Mouse (Mus musculus) forebrain, embryonic 11.5 days (tissue): ENCODE results near the gene Csnk1d. TPM values are rescaled to one million over a fixed set of nuclear protein-coding genes. Genes with fewer than 3 reads are reported as not detected.

Source experiments
- ATAC-seq: fragments of 200-750 bp; cut with Nextera tagmentation; replicated peaks from 2 replicates; pipeline ENCODE4 v1.8.0; 2017; ENCODE audit warnings: moderate TSS enrichment; ENCODE audit not compliant: low FRiP score
- DNase-seq: peaks from one replicate; pipeline ENCODE4 v3.0.0-alpha.2; 2017; ENCODE audit warnings: low spot score
- H3K27ac ChIP-seq: fragments of 300-500 bp; sonication (generic); 2 replicates; pipeline ENCODE4 v1.5.1; 2014; ENCODE audit warnings: low read depth, low read length
- H3K27me3 ChIP-seq: fragments of 300-500 bp; sonication (generic); 2 replicates; pipeline ENCODE4 v1.6.1; 2014; ENCODE audit warnings: mild to moderate bottlenecking, low read length, mixed read lengths; ENCODE audit not compliant: control insufficient read depth, insufficient read depth
- H3K36me3 ChIP-seq: fragments of 300-500 bp; sonication (generic); 2 replicates; pipeline ENCODE4 v1.6.1; 2014; ENCODE audit warnings: mild to moderate bottlenecking, low read length, moderate library complexity, mixed read lengths; ENCODE audit not compliant: control insufficient read depth, insufficient read depth
- H3K4me1 ChIP-seq: fragments of 300-500 bp; sonication (generic); replicated peaks from 2 replicates; pipeline ENCODE4 v1.6.1; 2014; ENCODE audit warnings: low read length, mixed read lengths; ENCODE audit not compliant: control insufficient read depth, insufficient read depth
- H3K4me2 ChIP-seq: fragments of 300-500 bp; sonication (generic); 2 replicates; pipeline ENCODE4 v1.6.1; 2014; ENCODE audit warnings: low read depth, mild to moderate bottlenecking, low read length, moderate library complexity, mixed read lengths; ENCODE audit not compliant: severe bottlenecking
- H3K4me3 ChIP-seq: fragments of 300-500 bp; sonication (generic); 2 replicates; pipeline ENCODE4 v1.5.1; 2014; ENCODE audit warnings: low read depth, low read length
- H3K9ac ChIP-seq: fragments of 300-500 bp; sonication (generic); 2 replicates; pipeline ENCODE4 v1.6.1; 2014; ENCODE audit warnings: low read length
- H3K9me3 ChIP-seq: fragments of 300-500 bp; sonication (generic); 2 replicates; pipeline ENCODE4 v1.6.1; 2016; ENCODE audit warnings: low read length, mixed read lengths; ENCODE audit not compliant: control insufficient read depth
- WGBS: fragments of 180-500 bp; shearing (Covaris S2); extraction: QIAGEN DNeasy Blood & Tissue Kit; methylation state at CpG from one replicate; pipeline ENCODE4 v1.1.7; 2014; 5-methylcytosine and 5-hydroxymethylcytosine counted together
- polyA plus RNA-seq: library from polyadenylated mRNA; unstranded; fragments of >200 nt; fragmentation: Nextera tagmentation; extraction: Ambion mirVana; gene quantifications from 2 replicates; pipeline ENCODE4 v1.2.1, GENCODE M21; 2014

Gene Csnk1d
- polyA plus RNA-seq, 1 experiment from 2014 or later, result 103 TPM

DNA sequence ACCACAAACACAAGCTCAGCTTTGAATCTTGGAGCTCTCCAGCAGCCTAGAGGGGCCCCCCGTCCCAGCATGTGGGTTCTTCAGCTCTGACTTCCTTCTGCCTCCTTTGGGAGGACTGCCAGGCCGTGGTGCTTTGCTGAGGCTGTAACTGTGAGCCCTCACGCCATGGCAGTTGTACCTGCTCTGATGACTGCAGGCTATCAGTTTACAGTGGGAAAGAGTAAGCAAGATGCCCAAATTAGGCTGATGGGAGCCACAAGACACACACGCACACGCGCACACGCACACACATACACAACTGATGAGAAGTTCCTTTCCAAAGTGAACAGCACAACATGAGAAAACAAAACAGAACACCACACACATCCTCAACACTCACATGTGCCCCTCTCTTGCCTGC, 28.2 kb downstream of the Csnk1d start:
- Histone ChIP-seq H3K27ac (no peak overlapping the region), H3K4me3 (no peak overlapping the region), H3K4me1 (no peaks in the 10 kb centered on the region), H3K36me3 (peaks cover 21% of the 10 kb centered on the region), H3K9ac (no peak overlapping the region), H3K4me2 (no peak overlapping the region), H3K27me3 (no peaks in the 10 kb centered on the region), H3K9me3 (no peaks in the 10 kb centered on the region)
- ATAC-seq (no peak), DNase-seq (no peak)
- 95% methylated on average over 7 of the region's 7 CpGs for WGBS

DNA sequence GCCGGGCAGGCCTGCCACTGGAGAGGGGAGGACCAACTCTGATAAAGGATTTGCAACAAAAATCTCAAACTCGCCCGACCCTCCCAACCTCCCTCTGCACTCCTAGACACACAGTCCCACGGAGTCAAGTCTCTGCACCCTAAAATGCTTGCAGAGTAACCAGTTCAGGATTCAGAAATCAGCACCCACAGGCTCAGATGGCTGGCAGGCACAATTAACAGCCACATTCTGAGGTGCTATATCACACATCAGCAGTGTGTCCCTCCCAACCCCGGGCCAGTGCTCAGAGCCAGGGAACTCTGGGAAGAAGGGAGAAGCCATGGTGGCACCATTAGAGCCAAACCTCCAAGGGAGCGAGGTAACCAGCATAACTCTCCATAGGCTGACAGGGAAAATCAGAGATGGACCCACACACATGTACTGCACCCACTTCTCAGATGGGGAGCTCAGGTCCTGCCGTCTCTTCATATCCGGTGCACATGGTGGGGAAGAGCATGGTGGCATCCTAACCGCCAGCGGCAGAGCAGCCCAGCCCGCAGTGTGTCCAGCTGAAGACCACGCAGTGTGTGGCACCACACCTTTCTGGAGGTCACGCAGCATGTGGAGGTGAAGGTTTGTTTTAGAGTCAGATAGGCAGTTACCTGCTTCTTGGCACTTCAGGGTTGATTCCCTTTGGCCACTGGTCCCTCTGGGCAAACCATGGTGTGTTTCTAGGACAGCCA, 28.9 kb downstream of the Csnk1d start:
- DNase-seq, result no peak
- Histone ChIP-seq H3K9me3 (no peaks in the 10 kb centered on the region), H3K27ac (no peak overlapping the region), H3K9ac (no peak overlapping the region), H3K27me3 (no peaks in the 10 kb centered on the region), H3K4me2 (no peak overlapping the region), H3K4me3 (no peak overlapping the region), H3K4me1 (no peaks in the 10 kb centered on the region), H3K36me3 (peaks cover 14% of the 10 kb centered on the region)
- no peak for ATAC-seq
- WGBS, result 95% methylated on average over 13 of the region's 13 CpGs

DNA sequence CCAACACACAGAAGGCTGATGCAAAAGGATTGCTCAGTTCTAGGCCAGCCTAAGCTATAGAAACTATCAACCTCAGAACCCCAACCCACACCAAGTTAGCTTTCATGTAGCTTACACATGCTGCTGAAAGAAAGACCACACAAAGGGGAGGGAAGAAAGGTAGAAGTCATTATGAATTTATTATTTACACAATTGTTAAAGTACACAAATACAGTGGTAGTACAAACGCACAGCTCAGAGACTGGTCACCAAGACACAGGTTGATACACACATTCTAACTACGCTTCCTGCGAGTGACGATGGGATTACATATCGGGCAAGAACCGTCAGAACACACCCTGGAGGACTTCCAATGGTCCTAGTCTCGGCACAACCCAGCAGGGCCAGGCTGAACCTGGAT, 29.5 kb downstream of the Csnk1d start:
- Histone ChIP-seq H3K4me1 (no peaks in the 10 kb centered on the region), H3K9ac (no peak overlapping the region), H3K27ac (no peak overlapping the region), H3K27me3 (no peaks in the 10 kb centered on the region), H3K4me3 (no peak overlapping the region), H3K9me3 (no peaks in the 10 kb centered on the region), H3K4me2 (no peak overlapping the region), H3K36me3 (peaks cover 14% of the 10 kb centered on the region)
- no peak for DNase-seq
- no peak for ATAC-seq
- WGBS, result 88% methylated on average over 7 of the region's 7 CpGs

DNA sequence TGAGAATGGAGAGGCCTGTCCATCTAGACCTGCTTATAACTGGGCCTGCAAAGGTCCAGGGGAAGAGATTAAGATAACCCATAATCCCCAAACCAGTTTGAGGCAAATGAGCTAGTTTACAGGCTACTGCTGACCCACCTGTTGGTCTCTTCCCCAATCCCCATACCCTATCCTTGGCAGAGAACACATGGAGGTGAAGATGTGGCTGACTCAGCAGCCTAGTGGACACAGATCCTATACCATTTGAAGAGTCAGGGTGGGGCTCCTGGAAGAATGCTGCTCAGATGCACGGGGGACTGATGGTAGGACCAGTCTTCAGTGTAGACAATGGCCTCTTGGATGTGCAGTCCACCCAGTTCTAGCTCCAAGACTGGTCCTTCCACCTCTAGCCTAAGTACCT, 30.9 kb downstream of the Csnk1d start:
- no peak overlapping the region for H3K27ac ChIP-seq
- no peak overlapping the region for H3K9ac ChIP-seq
- H3K36me3 ChIP-seq, result peaks cover 15% of the 10 kb centered on the region
- no peaks in the 10 kb centered on the region for H3K27me3 ChIP-seq
- no peak for ATAC-seq
- 44% methylated on average over 1 of the region's 1 CpGs for WGBS
- H3K4me3 ChIP-seq, result no peak overlapping the region
- H3K9me3 ChIP-seq, result no peaks in the 10 kb centered on the region
- no peak for DNase-seq
- no peaks in the 10 kb centered on the region for H3K4me1 ChIP-seq
- H3K4me2 ChIP-seq, result no peak overlapping the region

DNA sequence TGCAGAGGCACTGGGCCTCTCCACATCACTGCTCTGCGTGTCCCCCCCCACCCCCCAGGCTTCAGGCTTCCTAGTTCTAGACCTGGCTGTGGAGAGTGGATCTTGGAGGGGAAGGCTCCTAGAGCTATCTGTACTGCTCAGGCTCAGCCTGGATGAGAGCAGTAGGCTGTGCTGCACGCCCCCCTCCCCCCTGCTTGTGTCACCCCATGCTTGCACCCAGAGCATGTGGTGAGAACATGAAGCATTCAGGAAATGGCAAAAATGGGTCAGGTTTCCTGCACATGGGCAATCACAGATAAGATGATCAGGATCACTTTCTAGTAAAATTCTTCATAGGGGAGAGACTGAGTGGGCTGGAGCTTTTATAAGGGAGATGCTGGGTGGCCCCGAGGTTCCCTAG, 31.6 kb downstream of the Csnk1d start:
- Histone ChIP-seq H3K27me3 (no peaks in the 10 kb centered on the region), H3K4me2 (no peak overlapping the region), H3K4me3 (no peak overlapping the region), H3K9ac (no peak overlapping the region), H3K27ac (no peak overlapping the region), H3K36me3 (peaks cover 14% of the 10 kb centered on the region), H3K9me3 (no peaks in the 10 kb centered on the region), H3K4me1 (no peaks in the 10 kb centered on the region)
- ATAC-seq (no peak), DNase-seq (no peak)
- WGBS, result 88% methylated on average over 3 of the region's 3 CpGs

DNA sequence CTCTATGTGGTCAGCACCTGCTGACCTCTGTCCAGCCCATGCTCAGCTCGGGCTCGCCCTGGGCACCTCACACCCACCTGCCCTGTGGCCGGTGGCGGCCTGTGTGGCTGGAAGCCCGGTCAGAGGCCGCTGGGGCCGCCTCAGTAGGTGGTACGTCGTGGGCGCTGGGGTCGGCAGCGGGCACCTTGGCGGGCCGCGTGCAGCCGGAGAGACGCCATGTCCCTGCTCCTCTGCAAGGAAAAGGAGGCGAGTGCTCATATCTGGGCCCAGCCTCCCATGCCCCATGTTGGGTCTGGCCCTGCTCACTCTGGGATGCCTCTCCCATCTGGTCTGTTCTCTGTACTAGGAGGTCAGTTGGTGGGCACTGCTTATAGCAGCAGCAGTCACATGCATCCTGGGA, 32.1 kb downstream of the Csnk1d start:
- Histone ChIP-seq H3K9me3 (no peaks in the 10 kb centered on the region), H3K27ac (no peak overlapping the region), H3K4me2 (no peak overlapping the region), H3K9ac (no peak overlapping the region), H3K36me3 (peaks cover 14% of the 10 kb centered on the region), H3K4me3 (no peak overlapping the region), H3K27me3 (no peaks in the 10 kb centered on the region), H3K4me1 (no peaks in the 10 kb centered on the region)
- 90% methylated on average over 17 of the region's 18 CpGs for WGBS
- ATAC-seq (no peak), DNase-seq (no peak)

DNA sequence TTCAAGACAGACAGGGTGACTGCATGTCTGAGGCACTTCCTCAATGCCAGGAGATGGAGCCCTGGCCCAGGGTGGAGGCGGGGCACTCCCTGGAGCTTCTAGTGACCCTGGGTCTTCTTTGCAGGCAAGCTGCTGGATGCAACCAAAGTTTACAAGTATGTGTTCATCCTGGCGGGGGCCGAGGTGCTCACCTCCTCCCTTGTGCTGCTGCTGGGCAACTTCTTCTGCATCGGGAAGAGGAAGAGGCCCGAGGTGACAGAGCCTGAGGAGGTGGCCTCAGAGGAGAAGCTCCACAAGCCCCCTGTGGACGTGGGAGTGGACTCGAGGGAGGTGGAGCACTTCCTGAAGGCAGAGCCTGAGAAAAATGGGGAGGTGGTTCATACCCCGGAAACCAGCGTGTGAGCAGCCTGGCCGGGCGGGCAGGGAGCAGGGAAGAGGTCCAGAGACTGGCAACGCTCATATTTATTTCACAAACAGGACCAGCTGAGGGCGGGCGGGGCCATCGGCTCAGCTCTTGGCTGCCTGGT, 33.3 kb downstream of the Csnk1d start:
- 86% methylated on average over 15 of the region's 15 CpGs for whole genome bisulfite sequencing
- H3K27me3 ChIP-seq, result no peaks in the 10 kb centered on the region
- H3K9me3 ChIP-seq, result no peaks in the 10 kb centered on the region
- no peak overlapping the region for H3K9ac ChIP-seq
- DNase-seq, result no peak
- ATAC-seq, result no peak
- no peak overlapping the region for H3K4me3 ChIP-seq
- H3K4me1 ChIP-seq, result no peaks in the 10 kb centered on the region
- H3K36me3 ChIP-seq, result peaks cover 9% of the 10 kb centered on the region
- no peak overlapping the region for H3K27ac ChIP-seq
- no peak overlapping the region for H3K4me2 ChIP-seq

DNA sequence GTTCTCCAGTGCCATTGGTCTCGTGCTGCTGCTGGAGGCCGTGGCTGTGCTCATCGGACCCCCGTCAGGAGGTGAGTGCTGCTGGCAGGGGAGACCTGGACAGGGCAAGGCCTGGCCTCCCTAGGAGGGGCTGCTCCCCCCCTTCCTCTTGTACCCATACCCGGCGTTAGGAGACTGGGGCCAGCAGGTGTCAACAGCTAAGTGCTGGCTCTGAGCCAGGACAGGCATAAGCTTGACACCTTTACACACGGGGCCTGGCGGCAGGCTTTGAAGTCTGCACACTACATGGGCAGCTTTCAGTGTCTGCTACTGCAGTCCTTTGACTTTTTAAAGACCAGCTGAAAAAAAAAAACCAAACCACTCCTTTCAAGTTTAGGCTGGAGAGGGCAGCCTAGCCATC, 34.1 kb downstream of the Csnk1d start:
- Histone ChIP-seq H3K4me3 (no peak overlapping the region), H3K27me3 (no peaks in the 10 kb centered on the region), H3K4me2 (no peak overlapping the region), H3K9ac (no peak overlapping the region), H3K4me1 (no peaks in the 10 kb centered on the region), H3K9me3 (no peaks in the 10 kb centered on the region), H3K36me3 (peaks cover 5% of the 10 kb centered on the region), H3K27ac (no peak overlapping the region)
- ATAC-seq (no peak), DNase-seq (no peak)
- 90% methylated on average over 8 of the region's 8 CpGs for WGBS

DNA sequence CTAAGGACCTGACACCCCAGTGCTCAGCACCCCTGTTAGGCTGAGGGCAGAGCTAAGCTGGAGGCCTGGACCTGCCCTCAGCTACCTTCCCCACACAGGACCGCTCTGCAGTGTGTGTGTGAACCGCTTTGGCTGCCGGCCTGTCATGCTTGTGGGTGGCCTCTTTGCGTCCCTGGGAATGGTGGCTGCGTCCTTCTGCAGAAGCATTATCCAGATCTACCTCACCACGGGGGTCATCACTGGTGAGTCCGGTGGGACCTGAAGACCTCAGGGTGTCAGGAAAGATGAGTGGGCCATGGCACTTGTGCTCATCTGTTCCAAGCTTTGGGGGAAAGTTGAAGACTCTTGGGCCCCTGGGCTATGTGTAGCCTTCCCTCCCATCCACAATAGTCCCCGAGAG, 35.4 kb downstream of the Csnk1d start:
- ATAC-seq (no peak), DNase-seq (no peak)
- H3K4me1 ChIP-seq, result 0 out of 2 replicates have a peak, but pooled peaks cover 6% of the 10 kb centered on the region
- H3K9ac ChIP-seq, result no peak overlapping the region
- no peaks in the 10 kb centered on the region for H3K27me3 ChIP-seq
- H3K27ac ChIP-seq, result no peak overlapping the region
- 96% methylated on average over 8 of the region's 8 CpGs for WGBS
- no peak overlapping the region for H3K4me3 ChIP-seq
- H3K36me3 ChIP-seq, result peaks cover 3% of the 10 kb centered on the region
- H3K9me3 ChIP-seq, result no peaks in the 10 kb centered on the region
- H3K4me2 ChIP-seq, result no peak overlapping the region
